Mouse (Mus musculus): ENCODE data around the gene Olfr609. TPM values are rescaled to one million over a fixed set of nuclear protein-coding genes. Genes with fewer than 3 reads are reported as not detected.

Olfr609 gene
- polyA plus RNA-seq, 1 experiment from 2014 or later: not detected

GRCm38 (mm10) chr7:103448746-103449145, 49.1 kb downstream of the Olfr609 start, which contains the start of gene Olfr606:
TSS of gene Olfr606 (plus strand) at chr7:103449046.
- Histone ChIP-seq H3K36me3 (ENCODE audit: insufficient read depth, low read length) (no peaks in the 10 kb centered on the region), H3K4me2 (ENCODE audit: low read length) (no peak within 1 kb of the TSS), H3K4me3 (replicated peaks; ENCODE audit: low read depth, low read length) (no peak within 1 kb of the TSS), H3K4me1 (replicated peaks; ENCODE audit: insufficient read depth, low read length) (no peaks in the 10 kb centered on the region), H3K9ac (ENCODE audit: low read depth, low read length) (no peak within 1 kb of the TSS), H3K27me3 (ENCODE audit: insufficient read depth, low read length) (no peaks in the 10 kb centered on the region), H3K9me3 (replicated peaks; ENCODE audit: low read length) (no peaks in the 10 kb centered on the region), H3K27ac (no peak within 1 kb of the TSS)
- ATAC-seq (replicated peaks; ENCODE audit: low FRiP score, low read depth) (no peak), DNase-seq (ENCODE audit: low spot score) (no peak)
- WGBS: 92% methylated on average over 2 of the region's 2 CpGs
- TF ChIP-seq CTCF (IDR thresholded peaks at IDR 0.05; ENCODE audit: low read depth): no peak

- DNase-seq (ENCODE audit: low spot score) (no peak), ATAC-seq (replicated peaks; ENCODE audit: low FRiP score, low read depth) (no peak)
- Histone ChIP-seq H3K9me3 (replicated peaks; ENCODE audit: low read length) (no peaks in the 10 kb centered on the region), H3K36me3 (ENCODE audit: insufficient read depth, low read length) (no peaks in the 10 kb centered on the region), H3K27me3 (ENCODE audit: insufficient read depth, low read length) (no peaks in the 10 kb centered on the region), H3K27ac (no peak within 1 kb of the TSS), H3K4me1 (replicated peaks; ENCODE audit: insufficient read depth, low read length) (no peaks in the 10 kb centered on the region), H3K4me3 (replicated peaks; ENCODE audit: low read depth, low read length) (no peak within 1 kb of the TSS), H3K9ac (ENCODE audit: low read depth, low read length) (no peak within 1 kb of the TSS), H3K4me2 (ENCODE audit: low read length) (no peak within 1 kb of the TSS)
- TF ChIP-seq CTCF (IDR thresholded peaks at IDR 0.05; ENCODE audit: low read depth): no peak
- 90% methylated on average over 1 of the region's 1 CpGs for WGBS
Measured at GRCm38 (mm10) chr7:103445339-103445738, 52.5 kb downstream of the Olfr609 start, which contains the start of gene Olfr605. TSS of gene Olfr605 (minus strand) at chr7:103445439.

Other genes starting within 250 kb of the Olfr609 start
- gene Usp17ld, start 245.6 kb downstream of the Olfr609 start, polyA plus RNA-seq (2015; fragmentation: Nextera tagmentation; extraction: Ambion mirVana): not detected in 2 replicates
- gene Olfr596, start 192.4 kb downstream of the Olfr609 start, polyA plus RNA-seq (2015; fragmentation: Nextera tagmentation; extraction: Ambion mirVana): not detected in 2 replicates
- not detected in 2 replicates for gene Olfr597, start 181.7 kb downstream of the Olfr609 start, polyA plus RNA-seq (2015; fragmentation: Nextera tagmentation; extraction: Ambion mirVana)
- gene Olfr598, start 174.5 kb downstream of the Olfr609 start, polyA plus RNA-seq (2015; fragmentation: Nextera tagmentation; extraction: Ambion mirVana): not detected in 2 replicates
- not detected in 2 replicates for gene Olfr599, start 162.1 kb downstream of the Olfr609 start, polyA plus RNA-seq (2015; fragmentation: Nextera tagmentation; extraction: Ambion mirVana)
- gene Olfr600, start 148.4 kb downstream of the Olfr609 start, polyA plus RNA-seq (2015; fragmentation: Nextera tagmentation; extraction: Ambion mirVana): not detected in 2 replicates
- gene Olfr601, start 135.4 kb downstream of the Olfr609 start, polyA plus RNA-seq (2015; fragmentation: Nextera tagmentation; extraction: Ambion mirVana): not detected in 2 replicates
- gene Olfr603, start 111.9 kb downstream of the Olfr609 start, polyA plus RNA-seq (2015; fragmentation: Nextera tagmentation; extraction: Ambion mirVana): not detected in 2 replicates
- gene Usp17lc, start 83.0 kb downstream of the Olfr609 start, polyA plus RNA-seq (2015; fragmentation: Nextera tagmentation; extraction: Ambion mirVana): not detected in 2 replicates
- not detected in 2 replicates for gene Olfr605, start 52.6 kb downstream of the Olfr609 start, polyA plus RNA-seq (2015; fragmentation: Nextera tagmentation; extraction: Ambion mirVana)
- not detected in 2 replicates for gene Olfr606, start 49.0 kb downstream of the Olfr609 start, polyA plus RNA-seq (2015; fragmentation: Nextera tagmentation; extraction: Ambion mirVana)
- not detected in 2 replicates for gene Olfr607, start 33.9 kb downstream of the Olfr609 start, polyA plus RNA-seq (2015; fragmentation: Nextera tagmentation; extraction: Ambion mirVana)
- not detected in 2 replicates for gene Olfr608, start 28.2 kb downstream of the Olfr609 start, polyA plus RNA-seq (2015; fragmentation: Nextera tagmentation; extraction: Ambion mirVana)
- gene Olfr610, start 14.1 kb upstream of the Olfr609 start, polyA plus RNA-seq (2015; fragmentation: Nextera tagmentation; extraction: Ambion mirVana): not detected in 2 replicates
- not detected in 2 replicates for gene Olfr611, start 22.8 kb upstream of the Olfr609 start, polyA plus RNA-seq (2015; fragmentation: Nextera tagmentation; extraction: Ambion mirVana)
- gene Olfr612, start 44.7 kb upstream of the Olfr609 start, polyA plus RNA-seq (2015; fragmentation: Nextera tagmentation; extraction: Ambion mirVana): not detected in 2 replicates
- gene Olfr613, start 50.0 kb upstream of the Olfr609 start, polyA plus RNA-seq (2015; fragmentation: Nextera tagmentation; extraction: Ambion mirVana): not detected in 2 replicates
- not detected in 2 replicates for gene Olfr615, start 58.0 kb upstream of the Olfr609 start, polyA plus RNA-seq (2015; fragmentation: Nextera tagmentation; extraction: Ambion mirVana)
- not detected in 2 replicates for gene Olfr616, start 71.1 kb upstream of the Olfr609 start, polyA plus RNA-seq (2015; fragmentation: Nextera tagmentation; extraction: Ambion mirVana)
- not detected in 2 replicates for gene Olfr617, start 75.0 kb upstream of the Olfr609 start, polyA plus RNA-seq (2015; fragmentation: Nextera tagmentation; extraction: Ambion mirVana)
- gene Olfr618, start 92.0 kb upstream of the Olfr609 start, polyA plus RNA-seq (2015; fragmentation: Nextera tagmentation; extraction: Ambion mirVana): not detected in 2 replicates
- not detected in 2 replicates for gene Olfr619, start 102.5 kb upstream of the Olfr609 start, polyA plus RNA-seq (2015; fragmentation: Nextera tagmentation; extraction: Ambion mirVana)
- not detected in 2 replicates for gene Olfr620, start 114.5 kb upstream of the Olfr609 start, polyA plus RNA-seq (2015; fragmentation: Nextera tagmentation; extraction: Ambion mirVana)
- not detected in 2 replicates for gene Olfr622, start 144.6 kb upstream of the Olfr609 start, polyA plus RNA-seq (2015; fragmentation: Nextera tagmentation; extraction: Ambion mirVana)
- gene Olfr623, start 165.6 kb upstream of the Olfr609 start, polyA plus RNA-seq (2015; fragmentation: Nextera tagmentation; extraction: Ambion mirVana): not detected in 2 replicates
- gene Olfr624, start 173.1 kb upstream of the Olfr609 start, polyA plus RNA-seq (2015; fragmentation: Nextera tagmentation; extraction: Ambion mirVana): 0.01 and 0.04 TPM in 2 replicates
- gene Olfr625-ps1, start 184.7 kb upstream of the Olfr609 start, polyA plus RNA-seq (2015; fragmentation: Nextera tagmentation; extraction: Ambion mirVana): not detected in 2 replicates
- gene Olfr243, start 216.6 kb upstream of the Olfr609 start, polyA plus RNA-seq (2015; fragmentation: Nextera tagmentation; extraction: Ambion mirVana): not detected in 2 replicates
- gene Olfr628, start 232.3 kb upstream of the Olfr609 start, polyA plus RNA-seq (2015; fragmentation: Nextera tagmentation; extraction: Ambion mirVana): not detected in 2 replicates
- not detected in 2 replicates for gene Olfr629, start 246.9 kb upstream of the Olfr609 start, polyA plus RNA-seq (2015; fragmentation: Nextera tagmentation; extraction: Ambion mirVana)